Mouse (Mus musculus): ENCODE data around the gene Slc30a1. TPM values are rescaled to one million over a fixed set of nuclear protein-coding genes. Genes with fewer than 3 reads are reported as not detected.
A peak's percentile ranks its signal among the peaks of the same experiment; 100 is the strongest.

Slc30a1 gene
- polyA plus RNA-seq, 1 experiment from 2014 or later: 5.5 TPM

- DNase-seq (ENCODE audit: low spot score): peak; percentile 88
- peak overlapping the region; percentile 88 for H3K4me3 ChIP-seq (ENCODE audit: low read depth, low read length)
- peak overlapping the region; percentile 84 for H3K9ac ChIP-seq (ENCODE audit: low read length)
- under 1% methylated on average over 40 of the region's 43 CpGs for WGBS
- H3K9me3 ChIP-seq (ENCODE audit: control insufficient read depth, low read length): no peaks in the 10 kb centered on the region
- peak overlapping the region; percentile 96 for H3K27ac ChIP-seq (replicated peaks)
- H3K27me3 ChIP-seq (ENCODE audit: control insufficient read depth, insufficient read depth, low read length): no peaks in the 10 kb centered on the region
- no peak for TF ChIP-seq EP300 (optimal IDR thresholded peaks at IDR 0.05)
- TF ChIP-seq CTCF (IDR thresholded peaks at IDR 0.05; ENCODE audit: low read depth): peak; percentile 82
- peaks cover 6% of the 10 kb centered on the region; the same call in 1 of the 2 replicates for H3K36me3 ChIP-seq (ENCODE audit: control insufficient read depth, insufficient read depth, low read length)
- peak overlapping the region; percentile 76 for H3K4me2 ChIP-seq (replicated peaks; ENCODE audit: low read depth)
- H3K4me1 ChIP-seq (replicated peaks; ENCODE audit: control insufficient read depth, insufficient read depth): 0 out of 2 replicates have a peak, but pooled peaks cover 3% of the 10 kb centered on the region
- ATAC-seq (ENCODE audit: low FRiP score, low TSS enrichment): peak; percentile 57
Observed at GRCm38 (mm10) chr1:191907431-191907810, 854 bp downstream of the Slc30a1 start.

GRCm38 (mm10) chr1:191908906-191909305, 2.3 kb downstream of the Slc30a1 start:
- peak overlapping the region; percentile 76 for H3K4me2 ChIP-seq (replicated peaks; ENCODE audit: low read depth)
- H3K36me3 ChIP-seq (ENCODE audit: control insufficient read depth, insufficient read depth, low read length): peaks cover 6% of the 10 kb centered on the region; the same call in 1 of the 2 replicates
- no peaks in the 10 kb centered on the region for H3K9me3 ChIP-seq (ENCODE audit: control insufficient read depth, low read length)
- WGBS: 86% methylated on average over 15 of the region's 15 CpGs
- no peak overlapping the region for H3K27ac ChIP-seq (replicated peaks)
- DNase-seq (ENCODE audit: low spot score) (no peak), ATAC-seq (ENCODE audit: low FRiP score, low TSS enrichment) (no peak)
- H3K4me1 ChIP-seq (replicated peaks; ENCODE audit: control insufficient read depth, insufficient read depth): 0 out of 2 replicates have a peak, but pooled peaks cover 3% of the 10 kb centered on the region
- H3K27me3 ChIP-seq (ENCODE audit: control insufficient read depth, insufficient read depth, low read length): no peaks in the 10 kb centered on the region
- H3K4me3 ChIP-seq (ENCODE audit: low read depth, low read length): peak overlapping the region; percentile 88
- TF ChIP-seq EP300 (optimal IDR thresholded peaks at IDR 0.05): no peak
- TF ChIP-seq CTCF (IDR thresholded peaks at IDR 0.05; ENCODE audit: low read depth): no peak
- H3K9ac ChIP-seq (ENCODE audit: low read length): no peak overlapping the region

DNA sequence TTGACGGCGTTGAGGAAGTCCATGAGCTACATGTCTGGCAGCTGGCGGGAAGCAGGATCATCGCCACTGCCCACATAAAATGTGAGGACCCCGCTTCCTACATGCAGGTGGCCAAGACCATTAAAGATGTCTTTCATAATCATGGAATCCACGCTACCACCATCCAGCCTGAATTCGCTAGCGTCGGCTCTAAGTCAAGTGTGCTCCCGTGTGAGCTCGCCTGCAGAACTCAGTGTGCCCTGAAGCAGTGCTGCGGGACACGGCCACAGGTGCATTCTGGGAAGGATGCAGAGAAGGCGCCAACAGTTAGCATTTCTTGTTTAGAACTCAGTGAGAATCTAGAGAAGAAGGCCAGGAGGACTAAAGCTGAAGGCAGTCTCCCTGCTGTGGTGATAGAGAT, 2.7 kb downstream of the Slc30a1 start:
- Histone ChIP-seq H3K9ac (ENCODE audit: low read length) (no peak overlapping the region), H3K27ac (replicated peaks) (no peak overlapping the region), H3K4me3 (ENCODE audit: low read depth, low read length) (no peak overlapping the region), H3K36me3 (ENCODE audit: control insufficient read depth, insufficient read depth, low read length) (peaks cover 6% of the 10 kb centered on the region; the same call in 1 of the 2 replicates), H3K27me3 (ENCODE audit: control insufficient read depth, insufficient read depth, low read length) (no peaks in the 10 kb centered on the region), H3K4me2 (replicated peaks; ENCODE audit: low read depth) (peak overlapping the region; percentile 76), H3K9me3 (ENCODE audit: control insufficient read depth, low read length) (no peaks in the 10 kb centered on the region), H3K4me1 (replicated peaks; ENCODE audit: control insufficient read depth, insufficient read depth) (0 out of 2 replicates have a peak, but pooled peaks cover 3% of the 10 kb centered on the region)
- whole genome bisulfite sequencing: 92% methylated on average over 14 of the region's 14 CpGs
- no peak for TF ChIP-seq EP300 (optimal IDR thresholded peaks at IDR 0.05)
- TF ChIP-seq CTCF (IDR thresholded peaks at IDR 0.05; ENCODE audit: low read depth): no peak
- ATAC-seq (ENCODE audit: low FRiP score, low TSS enrichment) (no peak), DNase-seq (ENCODE audit: low spot score) (no peak)

- 0 out of 2 replicates have a peak overlapping the region, but pooled peaks have one; percentile 29 for H3K4me2 ChIP-seq (replicated peaks; ENCODE audit: low read depth)
- no peak overlapping the region for H3K9ac ChIP-seq (ENCODE audit: low read length)
- ATAC-seq (ENCODE audit: low FRiP score, low TSS enrichment) (no peak), DNase-seq (ENCODE audit: low spot score) (peak; percentile 38)
- no peak overlapping the region for H3K4me3 ChIP-seq (ENCODE audit: low read depth, low read length)
- H3K27me3 ChIP-seq (ENCODE audit: control insufficient read depth, insufficient read depth, low read length): no peaks in the 10 kb centered on the region
- peaks cover 6% of the 10 kb centered on the region; the same call in 1 of the 2 replicates for H3K36me3 ChIP-seq (ENCODE audit: control insufficient read depth, insufficient read depth, low read length)
- H3K27ac ChIP-seq (replicated peaks): no peak overlapping the region
- TF ChIP-seq EP300 (optimal IDR thresholded peaks at IDR 0.05) (no peak), CTCF (IDR thresholded peaks at IDR 0.05; ENCODE audit: low read depth) (no peak)
- no peaks in the 10 kb centered on the region for H3K9me3 ChIP-seq (ENCODE audit: control insufficient read depth, low read length)
- WGBS: 34% methylated on average over 3 of the region's 3 CpGs
- H3K4me1 ChIP-seq (replicated peaks; ENCODE audit: control insufficient read depth, insufficient read depth): 0 out of 2 replicates have a peak, but pooled peaks cover 3% of the 10 kb centered on the region
Observed at GRCm38 (mm10) chr1:191910646-191911045, 4.1 kb downstream of the Slc30a1 start.

GRCm38 (mm10) chr1:191911067-191911668, 4.6 kb downstream of the Slc30a1 start:
- 41% methylated on average over 3 of the region's 3 CpGs for WGBS
- Histone ChIP-seq H3K4me2 (replicated peaks; ENCODE audit: low read depth) (0 out of 2 replicates have a peak overlapping the region, but pooled peaks have one; percentile 25), H3K4me3 (ENCODE audit: low read depth, low read length) (no peak overlapping the region), H3K9ac (ENCODE audit: low read length) (no peak overlapping the region), H3K36me3 (ENCODE audit: control insufficient read depth, insufficient read depth, low read length) (peaks cover 6% of the 10 kb centered on the region; the same call in 1 of the 2 replicates), H3K9me3 (ENCODE audit: control insufficient read depth, low read length) (no peaks in the 10 kb centered on the region), H3K27ac (replicated peaks) (no peak overlapping the region), H3K27me3 (ENCODE audit: control insufficient read depth, insufficient read depth, low read length) (no peaks in the 10 kb centered on the region), H3K4me1 (replicated peaks; ENCODE audit: control insufficient read depth, insufficient read depth) (0 out of 2 replicates have a peak, but pooled peaks cover 3% of the 10 kb centered on the region)
- ATAC-seq (ENCODE audit: low FRiP score, low TSS enrichment): no peak
- TF ChIP-seq EP300 (optimal IDR thresholded peaks at IDR 0.05): no peak
- TF ChIP-seq CTCF (IDR thresholded peaks at IDR 0.05; ENCODE audit: low read depth): no peak
- DNase-seq (ENCODE audit: low spot score): no peak

DNA sequence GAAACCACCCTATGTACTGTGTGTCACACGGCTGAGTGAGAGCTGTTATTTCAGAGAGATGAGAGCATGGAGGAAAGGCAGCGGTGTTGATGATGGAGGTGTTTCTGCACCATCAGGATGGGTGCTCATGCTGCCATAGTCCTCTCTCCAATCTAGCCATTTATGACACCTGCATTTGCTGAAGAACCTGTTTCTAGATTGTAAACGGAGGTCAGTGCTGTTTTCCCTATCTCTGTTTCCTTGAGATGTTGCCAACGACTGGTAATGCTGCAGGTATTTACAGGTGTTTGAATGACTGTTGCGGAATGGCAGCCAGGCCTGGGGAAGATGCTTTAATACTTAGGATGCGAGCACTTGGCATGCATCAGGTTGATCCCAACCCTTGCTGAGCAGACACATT, 8.1 kb downstream of the Slc30a1 start:
- H3K9ac ChIP-seq (ENCODE audit: low read length): no peak overlapping the region
- H3K4me2 ChIP-seq (replicated peaks; ENCODE audit: low read depth): no peak overlapping the region
- no peaks in the 10 kb centered on the region for H3K27me3 ChIP-seq (ENCODE audit: control insufficient read depth, insufficient read depth, low read length)
- H3K27ac ChIP-seq (replicated peaks): no peak overlapping the region
- H3K36me3 ChIP-seq (ENCODE audit: control insufficient read depth, insufficient read depth, low read length): no peaks in the 10 kb centered on the region
- 78% methylated on average over 6 of the region's 6 CpGs for WGBS
- no peak for DNase-seq (ENCODE audit: low spot score)
- ATAC-seq (ENCODE audit: low FRiP score, low TSS enrichment): no peak
- no peaks in the 10 kb centered on the region for H3K4me1 ChIP-seq (replicated peaks; ENCODE audit: control insufficient read depth, insufficient read depth)
- no peak for TF ChIP-seq CTCF (IDR thresholded peaks at IDR 0.05; ENCODE audit: low read depth)
- no peak for TF ChIP-seq EP300 (optimal IDR thresholded peaks at IDR 0.05)
- H3K4me3 ChIP-seq (ENCODE audit: low read depth, low read length): no peak overlapping the region
- H3K9me3 ChIP-seq (ENCODE audit: control insufficient read depth, low read length): no peaks in the 10 kb centered on the region
